Mouse (Mus musculus) cerebellum, postnatal 4 days (tissue): ENCODE measurements at regions not wholly inside any gene's neighbourhood (a gene's known extent, or its start where the extent isn't known, plus 50 kb on each side); places are given as distances from the start of the nearest gene placed in this dataset.

Experiments
- DNase-seq, 2 experiments: peaks; one replicate each; pipeline ENCODE4 v3.0.0; 2022; ENCODE audit warnings: low spot score in 2 of 2, mixed read lengths in 1 of 2

DNA sequence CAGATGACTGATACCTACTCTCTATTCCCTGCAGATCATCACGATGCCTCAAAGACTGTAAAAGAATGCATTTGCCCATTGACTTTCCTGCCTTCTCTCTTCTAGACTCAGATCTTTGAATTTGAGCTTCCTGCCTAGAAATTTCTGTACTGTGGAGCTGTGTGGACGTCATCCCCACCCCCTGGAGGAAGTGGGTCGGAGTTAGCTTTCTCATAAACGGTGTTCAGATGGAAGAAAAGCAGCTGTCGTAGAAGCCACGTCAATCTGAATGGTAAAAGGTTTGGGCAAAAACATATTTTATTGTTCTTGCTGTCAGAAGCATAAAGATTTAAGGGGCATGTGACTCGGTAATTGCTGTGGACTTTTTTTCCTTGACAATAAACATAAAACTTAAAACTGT is 154.6 kb upstream of the Mvb12b start:
- no peak for DNase-seq

DNA sequence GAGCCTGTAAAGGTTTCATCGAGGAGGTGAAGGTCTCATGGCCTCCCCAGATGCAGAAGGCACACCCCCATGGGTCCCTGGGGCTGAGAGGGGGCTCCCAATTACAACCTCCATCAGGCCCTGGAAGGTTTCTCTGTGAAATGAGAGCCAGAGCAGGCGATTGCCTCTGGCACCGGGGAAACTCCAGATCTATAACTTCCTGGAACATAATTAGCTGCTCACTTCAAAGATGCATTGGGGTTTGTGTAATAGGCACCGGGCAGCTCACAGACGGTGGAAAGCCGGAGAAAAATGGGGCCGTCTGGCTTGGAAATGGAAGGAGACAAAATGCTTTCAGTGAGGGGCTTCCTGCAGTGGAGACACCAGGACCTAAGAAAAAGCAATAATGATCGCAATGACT is 151.2 kb upstream of the Mvb12b start:
- DNase-seq = no peak

DNA sequence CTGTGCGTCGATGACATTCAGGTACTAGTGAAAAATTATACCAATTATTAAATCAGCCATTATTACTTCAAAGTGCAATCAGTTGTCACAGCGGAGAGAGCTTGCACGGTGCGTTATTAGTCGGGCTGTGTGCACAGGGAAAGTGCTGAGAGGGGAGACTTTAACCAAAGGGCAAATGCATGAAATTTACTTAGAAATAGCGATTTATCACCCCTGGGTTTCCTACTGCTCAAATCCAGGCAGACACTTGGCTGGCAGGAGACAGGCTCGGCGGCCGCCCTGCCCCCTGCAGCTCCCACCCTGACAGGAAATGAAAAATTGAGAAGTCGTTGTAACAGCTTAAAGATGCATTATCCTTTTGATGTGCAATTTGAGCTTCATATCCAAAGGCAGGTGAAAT is 145.5 kb upstream of the Mvb12b start:
- no peak for DNase-seq

- no peak for DNase-seq
Measured at GRCm38 (mm10) chr2:34031421-34031820, 143.7 kb upstream of the Mvb12b start.

DNA sequence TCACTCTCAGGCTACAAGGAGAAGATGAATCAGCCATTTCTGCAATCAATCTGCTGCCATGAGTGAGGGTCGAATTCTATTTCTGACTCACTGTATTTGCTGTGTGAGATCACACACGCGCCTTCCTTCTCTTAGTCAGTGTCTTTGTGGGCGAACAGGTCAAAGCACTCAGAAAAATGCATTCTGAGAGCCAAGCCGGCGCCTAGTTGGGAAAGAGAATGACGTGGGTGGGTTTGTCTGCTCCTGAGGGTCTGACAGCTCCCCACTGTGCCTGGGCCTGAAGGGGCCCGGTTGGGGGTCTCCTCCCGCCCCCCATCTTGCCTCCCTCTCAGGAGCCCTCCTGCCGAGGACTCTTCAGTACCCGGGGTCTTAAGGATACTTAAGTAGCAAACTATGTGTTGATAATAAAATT is 143.3 kb upstream of the Mvb12b start:
- no peak for DNase-seq

DNA sequence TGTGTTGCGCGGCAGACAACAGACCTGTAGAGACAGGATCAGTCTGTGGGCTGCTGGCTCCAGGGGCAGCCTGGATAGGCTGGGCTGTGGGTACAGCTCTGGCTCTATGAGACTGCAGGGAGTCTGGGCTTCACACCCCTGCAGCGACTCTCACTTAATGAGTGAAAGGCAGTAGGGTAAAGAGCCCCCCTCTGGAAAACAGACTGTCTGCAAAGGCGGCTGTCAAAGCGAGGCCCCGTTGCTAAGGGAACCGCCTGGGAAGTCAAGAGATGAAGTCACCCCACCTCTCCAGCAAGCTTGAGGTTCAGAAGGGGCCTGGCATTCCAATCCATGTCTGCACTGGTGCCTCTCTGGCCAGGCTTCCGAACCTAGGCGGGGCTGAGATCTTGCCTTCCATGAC is 139.7 kb upstream of the Mvb12b start:
- no peak for DNase-seq

GRCm38 (mm10) chr2:34026566-34027360 is 139.0 kb upstream of the Mvb12b start:
- no peak for DNase-seq

DNA sequence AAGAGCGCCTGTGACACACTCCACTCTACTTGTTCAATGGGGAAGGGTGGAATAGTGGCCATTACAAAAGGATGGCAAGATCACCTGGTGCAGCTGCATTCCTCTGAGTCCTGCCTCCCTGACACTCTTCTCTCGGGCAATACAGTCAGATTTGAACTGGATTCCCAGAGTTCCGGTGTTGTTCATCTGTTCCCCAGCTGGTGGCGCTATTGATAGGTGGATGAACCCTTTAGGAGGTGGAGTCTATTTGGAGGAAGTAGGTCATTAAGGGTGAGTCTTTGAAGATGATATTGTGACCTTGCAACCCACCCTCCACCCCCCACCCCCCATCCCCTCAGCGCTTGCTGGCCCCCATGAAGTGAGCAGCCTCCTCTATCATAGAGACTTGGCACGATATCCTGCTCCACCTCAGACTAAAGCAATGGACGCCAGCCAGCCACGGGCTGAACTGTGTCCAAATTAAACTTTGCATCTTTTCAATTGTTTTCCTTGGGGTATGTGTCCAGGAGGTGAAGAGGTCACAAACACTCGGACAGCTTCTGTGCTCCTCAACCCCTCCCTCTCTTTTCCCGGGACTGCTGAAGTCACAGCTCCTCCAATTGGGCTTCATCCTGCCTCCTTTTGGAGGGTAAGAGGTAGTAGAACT is 138.1 kb upstream of the Mvb12b start:
- peak in 1 of 2 experiments; percentile 60 for DNase-seq

GRCm38 (mm10) chr2:34017142-34017453 is 129.4 kb upstream of the Mvb12b start:
- no peak for DNase-seq

GRCm38 (mm10) chr2:34016350-34017141 is 128.8 kb upstream of the Mvb12b start:
- DNase-seq = no peak

DNA sequence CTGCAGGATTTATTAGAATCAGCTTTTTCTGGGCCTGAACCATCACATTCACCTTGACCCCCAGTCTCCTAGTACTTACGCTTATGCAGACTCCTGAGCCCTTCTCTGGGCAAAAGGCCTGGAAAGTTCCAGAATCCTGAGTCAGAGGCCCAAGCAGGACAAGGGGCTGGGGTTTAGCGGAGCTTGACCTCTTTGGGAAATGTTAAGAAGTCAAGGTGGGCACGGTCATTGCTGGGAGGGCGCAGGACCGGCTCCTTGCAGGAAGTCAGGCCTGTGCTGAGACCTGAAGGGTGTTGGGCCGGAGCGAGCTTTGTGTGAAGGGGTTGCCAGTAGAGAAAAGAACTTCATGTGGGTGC is 127.9 kb upstream of the Mvb12b start:
- DNase-seq = no peak

- DNase-seq = no peak
Measured at GRCm38 (mm10) chr2:34014868-34015639, 127.3 kb upstream of the Mvb12b start.

- no peak for DNase-seq
Measured at GRCm38 (mm10) chr2:34010166-34010565, 122.4 kb upstream of the Mvb12b start.

- DNase-seq = no peak
Measured at GRCm38 (mm10) chr2:34007916-34008315, 120.2 kb upstream of the Mvb12b start.

DNA sequence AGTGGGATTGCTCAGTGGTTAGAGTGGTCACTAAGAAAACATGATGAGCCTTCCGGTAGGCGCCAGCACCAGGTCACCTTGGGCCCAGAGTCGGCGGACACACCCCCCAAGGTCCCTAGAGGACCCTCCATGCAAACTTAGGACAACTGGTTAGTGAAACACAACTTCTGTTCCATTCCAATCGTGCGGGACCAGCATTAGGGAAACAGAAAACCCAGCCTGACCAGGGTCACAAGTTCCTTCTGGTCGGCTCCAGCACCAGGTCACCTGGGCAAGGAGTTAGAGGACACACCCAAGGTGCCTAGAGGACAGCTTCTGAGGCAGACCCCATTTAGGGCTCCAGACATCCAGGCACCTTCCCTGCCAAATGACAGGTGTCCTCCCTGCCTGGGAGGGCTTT is 109.4 kb upstream of the Mvb12b start:
- DNase-seq = no peak

DNA sequence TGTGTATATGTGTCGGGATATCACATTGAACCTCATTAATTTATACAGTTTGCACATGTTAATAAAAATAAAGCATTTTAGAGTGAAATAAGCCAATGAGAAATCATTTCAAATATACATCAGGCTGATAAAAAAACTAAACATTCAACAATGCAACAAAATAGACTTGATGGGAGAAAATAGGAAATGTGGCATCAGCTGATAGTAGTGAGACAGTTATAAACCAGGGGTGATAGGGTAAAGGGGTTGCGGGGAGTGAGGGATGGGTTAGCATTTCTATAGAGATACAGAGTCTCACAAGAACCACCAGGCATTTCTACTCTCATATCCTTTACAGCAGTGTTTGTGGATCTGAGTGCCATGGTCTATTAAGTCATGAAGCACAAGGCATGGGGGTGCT is 108.6 kb upstream of the Mvb12b start:
- no peak for DNase-seq

DNA sequence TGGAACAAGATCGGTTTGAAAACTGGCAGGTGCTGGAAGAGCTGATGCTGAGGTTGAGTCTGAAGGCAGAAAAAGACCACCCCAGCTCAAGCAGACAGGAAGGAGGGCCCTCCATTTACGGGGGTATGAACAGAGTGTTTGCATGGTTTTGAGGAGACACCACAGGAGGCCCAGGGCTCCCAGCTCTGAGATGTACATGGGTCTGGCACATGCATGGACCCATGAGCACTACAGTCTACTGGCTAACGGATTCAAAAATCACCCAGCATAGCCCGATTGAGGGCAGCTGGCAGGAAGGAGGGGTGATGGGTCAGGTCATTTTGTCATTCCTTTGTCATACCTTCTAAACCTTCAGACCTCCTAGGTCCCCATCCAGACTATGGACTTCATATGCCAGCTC is 103.6 kb upstream of the Mvb12b start:
- DNase-seq = no peak

- no peak for DNase-seq
Measured at GRCm38 (mm10) chr2:33990711-33991110, 103.0 kb upstream of the Mvb12b start.

- no peak for DNase-seq
Measured at GRCm38 (mm10) chr2:33989555-33990370, 102.0 kb upstream of the Mvb12b start.

DNA sequence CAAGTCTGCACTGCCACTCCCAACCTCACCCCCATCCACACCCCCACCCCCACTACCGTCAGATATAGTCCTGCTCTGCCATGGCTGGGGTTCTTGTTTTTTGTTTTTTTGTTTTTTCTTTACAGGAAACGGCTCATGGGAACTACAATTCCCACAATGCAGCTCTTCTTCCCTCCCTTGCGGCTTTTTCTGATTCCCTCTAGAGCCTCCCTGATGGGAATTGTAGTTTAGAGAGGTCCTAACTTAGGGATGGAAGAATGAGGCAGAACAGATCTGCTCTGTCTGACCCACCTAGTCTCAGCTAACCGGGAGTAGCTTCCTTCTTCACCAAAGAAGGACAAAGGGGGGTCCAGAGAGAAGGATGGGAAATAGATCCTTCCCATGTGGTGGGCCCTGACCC is 98.7 kb upstream of the Mvb12b start:
- DNase-seq = no peak

GRCm38 (mm10) chr2:33985316-33985715 is 97.6 kb upstream of the Mvb12b start:
- DNase-seq = no peak
